Mouse (Mus musculus): ENCODE measurements around the gene Efcab14. TPM values are rescaled to one million over a fixed set of nuclear protein-coding genes. Genes with fewer than 3 reads are reported as not detected.

Gene Efcab14
- polyA plus RNA-seq, 1 experiment from 2014 or later: 37.4 TPM

DNA sequence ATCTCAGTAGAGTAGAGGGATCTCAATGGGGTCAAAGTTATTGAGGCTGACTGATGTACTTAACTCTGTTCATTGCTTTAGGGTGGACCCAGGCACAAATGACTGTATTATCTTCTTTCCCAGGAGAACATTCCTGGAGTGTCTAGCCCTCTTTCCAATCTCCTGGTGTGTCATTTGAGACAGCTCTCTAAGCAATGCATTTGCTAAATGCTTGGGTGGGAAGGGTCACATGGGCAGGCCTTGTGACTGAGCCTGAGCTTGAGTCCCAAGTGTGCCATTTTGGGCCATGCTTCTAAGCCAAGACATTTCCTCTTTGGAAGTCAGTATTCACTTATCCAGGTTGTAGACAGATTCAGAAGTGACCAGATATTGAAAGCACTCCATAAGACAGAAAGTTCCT is 83.9 kb downstream of the Efcab14 start:
- Histone ChIP-seq H3K4me3 (no peak overlapping the region), H3K27ac (no peak overlapping the region), H3K4me2 (no peak overlapping the region), H3K9ac (no peak overlapping the region), H3K27me3 (no peaks in the 10 kb centered on the region), H3K36me3 (peaks cover 12% of the 10 kb centered on the region), H3K4me1 (peaks cover 8% of the 10 kb centered on the region; the same call in 1 of the 2 replicates), H3K9me3 (no peaks in the 10 kb centered on the region)
- ATAC-seq (ENCODE audit: insufficient number of reproducible peaks, insufficient read depth, low FRiP score, low TSS enrichment, low read depth): no peak

- peaks cover 8% of the 10 kb centered on the region; the same call in 1 of the 2 replicates for H3K4me1 ChIP-seq
- H3K9ac ChIP-seq: no peak overlapping the region
- no peak overlapping the region for H3K4me2 ChIP-seq
- WGBS: 72% methylated on average over 3 of the region's 3 CpGs
- no peak overlapping the region for H3K4me3 ChIP-seq
- H3K27ac ChIP-seq: no peak overlapping the region
- no peaks in the 10 kb centered on the region for H3K9me3 ChIP-seq
- ATAC-seq (ENCODE audit: insufficient number of reproducible peaks, insufficient read depth, low FRiP score, low TSS enrichment, low read depth): no peak
- no peaks in the 10 kb centered on the region for H3K27me3 ChIP-seq
- H3K36me3 ChIP-seq: peaks cover 12% of the 10 kb centered on the region
These were observed 84.4 kb downstream of the Efcab14 start for GRCm38 (mm10) chr4:115821928-115822327.

DNA sequence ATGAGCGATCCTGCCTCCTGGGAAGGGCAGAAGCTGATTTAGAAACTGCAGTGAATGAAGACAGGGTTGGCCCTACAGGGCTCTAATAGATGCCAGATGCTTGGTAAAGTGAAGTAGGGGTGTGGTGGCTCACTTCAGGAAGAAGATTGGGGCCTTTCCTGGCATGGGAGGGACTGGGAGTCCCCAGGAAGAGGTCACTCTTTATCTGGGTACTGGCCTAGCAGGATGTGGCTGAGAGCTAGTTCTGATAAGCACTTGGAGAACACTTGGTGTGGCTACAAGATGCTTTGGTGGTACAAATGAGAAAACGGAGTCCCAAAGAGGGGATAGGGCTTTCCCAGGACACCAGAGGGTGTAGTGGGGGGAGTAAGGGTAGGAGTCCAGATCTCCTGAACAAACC is 86.6 kb downstream of the Efcab14 start:
- Histone ChIP-seq H3K4me3 (no peak overlapping the region), H3K27ac (no peak overlapping the region), H3K27me3 (0 out of 2 replicates have a peak, but pooled peaks cover 4% of the 10 kb centered on the region), H3K4me2 (no peak overlapping the region), H3K4me1 (peaks cover 17% of the 10 kb centered on the region), H3K36me3 (peaks cover 5% of the 10 kb centered on the region), H3K9ac (0 out of 2 replicates have a peak overlapping the region, but pooled peaks have one; percentile 12), H3K9me3 (no peaks in the 10 kb centered on the region)
- 53% methylated on average over 2 of the region's 2 CpGs for WGBS
- ATAC-seq (ENCODE audit: insufficient number of reproducible peaks, insufficient read depth, low FRiP score, low TSS enrichment, low read depth): no peak

GRCm38 (mm10) chr4:115825271-115825670 is 87.7 kb downstream of the Efcab14 start:
- 85% methylated on average over 2 of the region's 2 CpGs for WGBS

More at GRCm38 (mm10) chr4:115825271-115825670, 87.7 kb downstream of the Efcab14 start:
- Histone ChIP-seq H3K4me2 (no peak overlapping the region), H3K9me3 (no peaks in the 10 kb centered on the region), H3K9ac (no peak overlapping the region), H3K4me3 (no peak overlapping the region), H3K36me3 (no peaks in the 10 kb centered on the region), H3K27me3 (peaks cover 8% of the 10 kb centered on the region; the same call in 1 of the 2 replicates), H3K27ac (no peak overlapping the region), H3K4me1 (peaks cover 17% of the 10 kb centered on the region)
- ATAC-seq (ENCODE audit: insufficient number of reproducible peaks, insufficient read depth, low FRiP score, low TSS enrichment, low read depth): no peak

Other genes with a start within 250 kb of the Efcab14 start
- gene Cyp4a14, start 241.6 kb upstream of the Efcab14 start, polyA plus RNA-seq (2015; fragmentation: Nextera tagmentation; extraction: Ambion mirVana): not detected in 2 replicates
- gene Cyp4a10, start 219.5 kb upstream of the Efcab14 start, polyA plus RNA-seq (2015; fragmentation: Nextera tagmentation; extraction: Ambion mirVana): not detected in 2 replicates
- gene Cyp4a31, start 174.1 kb upstream of the Efcab14 start, polyA plus RNA-seq (2015; fragmentation: Nextera tagmentation; extraction: Ambion mirVana): not detected in 2 replicates
- not detected in 2 replicates for gene Cyp4a32, start 136.8 kb upstream of the Efcab14 start, polyA plus RNA-seq (2015; fragmentation: Nextera tagmentation; extraction: Ambion mirVana)
- 1.0 and 1.5 TPM in 2 replicates for gene Cyp4b1, start 90.0 kb upstream of the Efcab14 start, polyA plus RNA-seq (2015; fragmentation: Nextera tagmentation; extraction: Ambion mirVana)
- 0.53 TPM in 1 of 2 replicates, not detected in the other for gene Tex38, start 43.3 kb downstream of the Efcab14 start, polyA plus RNA-seq (2015; fragmentation: Nextera tagmentation; extraction: Ambion mirVana)
- gene Atpaf1, start 47.1 kb downstream of the Efcab14 start, polyA plus RNA-seq (2015; fragmentation: Nextera tagmentation; extraction: Ambion mirVana): 56.7 and 60.5 TPM in 2 replicates
- gene Mob3c, start 90.3 kb downstream of the Efcab14 start, polyA plus RNA-seq (2015; fragmentation: Nextera tagmentation; extraction: Ambion mirVana): 8.7 and 9.8 TPM in 2 replicates
- 25.9 and 32.2 TPM in 2 replicates for gene Mknk1, start 101.5 kb downstream of the Efcab14 start, polyA plus RNA-seq (2015; fragmentation: Nextera tagmentation; extraction: Ambion mirVana)
- not detected in 2 replicates for gene Kncn, start 146.7 kb downstream of the Efcab14 start, polyA plus RNA-seq (2015; fragmentation: Nextera tagmentation; extraction: Ambion mirVana)
- not detected in 2 replicates for gene 6430628N08Rik, start 152.9 kb downstream of the Efcab14 start, polyA plus RNA-seq (2015; fragmentation: Nextera tagmentation; extraction: Ambion mirVana)
- gene Dmbx1, start 202.2 kb downstream of the Efcab14 start, polyA plus RNA-seq (2015; fragmentation: Nextera tagmentation; extraction: Ambion mirVana): 2.4 and 3.9 TPM in 2 replicates